Mouse (Mus musculus) kidney, adult 2 months (tissue): ENCODE data around the gene Maml3.

Experiments used
- CTCF ChIP-seq: fragments of 200-500 bp; conservative IDR thresholded peaks from 2 replicates; pipeline ENCODE4 v1.5.1; 2011; ENCODE audit warnings: low read depth, mild to moderate bottlenecking, control low read depth, low read length, moderate library complexity, mixed read lengths; ENCODE audit not compliant: insufficient read depth, insufficient read length
- POLR2A ChIP-seq: fragments of 200-500 bp; IDR thresholded peaks from one replicate; pipeline ENCODE4 v1.6.1; 2011; ENCODE audit warnings: low read depth, low read length, control low read depth

DNA sequence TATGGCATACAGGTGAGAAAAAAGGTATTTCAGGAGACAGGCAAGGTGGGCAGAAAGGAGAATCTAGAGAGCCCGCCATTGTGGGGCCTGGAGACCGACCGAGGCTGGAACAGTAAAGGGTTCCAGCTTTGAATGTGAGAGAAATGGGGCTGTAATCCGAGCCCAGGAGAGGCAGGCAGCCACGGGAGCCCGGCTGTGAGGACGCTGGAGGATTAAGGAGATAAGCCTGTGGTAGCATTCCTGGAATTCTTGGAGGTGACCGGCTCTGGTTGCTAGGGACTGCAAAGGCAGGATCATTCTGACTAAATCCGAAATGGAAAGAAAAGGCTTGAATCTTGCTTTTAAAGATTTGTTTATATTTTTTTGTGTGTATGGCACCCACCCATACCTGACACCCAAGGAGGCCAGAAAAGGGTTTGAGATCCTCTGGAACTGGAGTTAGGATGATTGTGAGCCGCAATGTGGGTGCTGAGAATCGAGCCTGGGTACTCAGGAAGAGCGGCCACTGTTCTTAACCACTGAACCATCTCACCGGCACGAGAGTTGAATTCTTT, 196.4 kb downstream of the Maml3 start:
- TF ChIP-seq CTCF (no peak), POLR2A (no peak)
